Mouse (Mus musculus) bone marrow macrophage, adult 2 months (primary cell): ENCODE results near the gene Ssu72. TPM values are rescaled to one million over a fixed set of nuclear protein-coding genes. Genes with fewer than 3 reads are reported as not detected.

Source experiments
- H3K27ac ChIP-seq: 2 replicates; pipeline ENCODE4 v1.5.1; 2012; ENCODE audit warnings: low read depth, low read length; ENCODE audit not compliant: insufficient read depth
- H3K4me1 ChIP-seq: 2 replicates; pipeline ENCODE4 v1.6.1; 2012; ENCODE audit warnings: low read length; ENCODE audit not compliant: control insufficient read depth, insufficient read depth
- H3K4me3 ChIP-seq: 2 replicates; pipeline ENCODE4 v1.5.1; 2012; ENCODE audit warnings: mild to moderate bottlenecking, low read length, moderate library complexity; ENCODE audit not compliant: insufficient read depth
- CTCF ChIP-seq: IDR thresholded peaks from 2 replicates; pipeline ENCODE4 v1.5.1; 2012; ENCODE audit warnings: low read depth, mild to moderate bottlenecking, low read length, moderate library complexity
- POLR2A ChIP-seq: IDR thresholded peaks from 2 replicates; pipeline ENCODE4 v1.6.1; 2012; ENCODE audit warnings: mild to moderate bottlenecking, low read depth, low read length, borderline replicate concordance
- polyA plus RNA-seq: library from polyadenylated mRNA; stranded (reverse); fragments of >200 nt; gene quantifications from 2 replicates; pipeline ENCODE4 v1.2.4, GENCODE M21; 2012; ENCODE audit not compliant: missing spikeins, insufficient read depth, insufficient read length

The Ssu72 gene
- polyA plus RNA-seq, 1 experiment: 107 TPM

DNA sequence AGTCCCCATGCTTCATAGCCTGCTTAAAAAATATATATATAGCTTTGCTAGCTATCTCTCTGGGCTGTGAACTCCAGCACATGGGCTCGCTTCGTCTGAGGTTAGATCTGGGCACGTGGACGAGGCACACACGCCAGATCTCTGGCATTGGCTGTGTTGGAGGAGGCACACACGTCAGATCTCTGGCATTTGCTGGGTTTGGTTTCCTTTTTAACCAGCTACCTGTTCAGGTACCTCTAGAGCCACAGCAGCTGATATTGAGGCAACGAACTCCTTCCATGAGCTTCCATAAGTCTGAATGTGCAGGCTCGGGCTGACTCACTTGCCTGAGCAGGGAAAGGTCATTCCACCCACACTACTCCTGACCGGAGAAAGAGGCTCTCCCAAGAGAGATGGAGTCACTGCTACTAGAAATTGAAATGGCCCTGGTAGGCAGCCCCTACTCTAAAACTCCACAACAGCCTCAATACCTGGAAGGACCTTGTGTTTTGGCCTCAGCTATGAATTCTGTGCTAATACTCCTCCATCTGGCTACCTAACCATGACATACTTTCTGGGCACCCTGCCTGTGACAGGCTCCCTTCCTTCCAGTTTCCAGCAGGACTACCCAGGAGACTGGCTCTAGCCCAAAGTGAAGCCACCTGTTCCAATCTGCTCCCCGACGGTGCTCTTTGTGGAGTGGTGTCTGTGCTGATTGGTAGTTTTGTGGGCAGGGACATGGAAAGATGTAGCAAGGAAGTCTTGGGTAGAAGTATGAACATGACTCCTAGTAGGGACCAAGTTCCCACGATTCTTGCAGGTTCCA is 13.8 kb upstream of the Ssu72 start:
- no peak for TF ChIP-seq POLR2A
- no peak for TF ChIP-seq CTCF

GRCm38 (mm10) chr4:155692421-155692820 is 12.2 kb upstream of the Ssu72 start:
- TF ChIP-seq CTCF (no peak), POLR2A (no peak)
- Histone ChIP-seq H3K27ac (no peak overlapping the region), H3K4me3 (no peak overlapping the region), H3K4me1 (peaks cover 15% of the 10 kb centered on the region)

More for the DNA sequence above, 13.8 kb upstream of the Ssu72 start:
- no peak overlapping the region for H3K4me3 ChIP-seq
- peaks cover 3% of the 10 kb centered on the region for H3K4me1 ChIP-seq
- no peak overlapping the region for H3K27ac ChIP-seq

GRCm38 (mm10) chr4:155694111-155694481 is 10.5 kb upstream of the Ssu72 start, which contains the start of gene Fndc10:
Gene Fndc10 (plus strand): TSS chr4:155694342.
- Histone ChIP-seq H3K4me3 (peak within 1 kb of the TSS; percentile 73), H3K4me1 (peaks cover 27% of the 10 kb centered on the region), H3K27ac (peak within 1 kb of the TSS; percentile 15)
- TF ChIP-seq CTCF: no peak
- TF ChIP-seq POLR2A: no peak

DNA sequence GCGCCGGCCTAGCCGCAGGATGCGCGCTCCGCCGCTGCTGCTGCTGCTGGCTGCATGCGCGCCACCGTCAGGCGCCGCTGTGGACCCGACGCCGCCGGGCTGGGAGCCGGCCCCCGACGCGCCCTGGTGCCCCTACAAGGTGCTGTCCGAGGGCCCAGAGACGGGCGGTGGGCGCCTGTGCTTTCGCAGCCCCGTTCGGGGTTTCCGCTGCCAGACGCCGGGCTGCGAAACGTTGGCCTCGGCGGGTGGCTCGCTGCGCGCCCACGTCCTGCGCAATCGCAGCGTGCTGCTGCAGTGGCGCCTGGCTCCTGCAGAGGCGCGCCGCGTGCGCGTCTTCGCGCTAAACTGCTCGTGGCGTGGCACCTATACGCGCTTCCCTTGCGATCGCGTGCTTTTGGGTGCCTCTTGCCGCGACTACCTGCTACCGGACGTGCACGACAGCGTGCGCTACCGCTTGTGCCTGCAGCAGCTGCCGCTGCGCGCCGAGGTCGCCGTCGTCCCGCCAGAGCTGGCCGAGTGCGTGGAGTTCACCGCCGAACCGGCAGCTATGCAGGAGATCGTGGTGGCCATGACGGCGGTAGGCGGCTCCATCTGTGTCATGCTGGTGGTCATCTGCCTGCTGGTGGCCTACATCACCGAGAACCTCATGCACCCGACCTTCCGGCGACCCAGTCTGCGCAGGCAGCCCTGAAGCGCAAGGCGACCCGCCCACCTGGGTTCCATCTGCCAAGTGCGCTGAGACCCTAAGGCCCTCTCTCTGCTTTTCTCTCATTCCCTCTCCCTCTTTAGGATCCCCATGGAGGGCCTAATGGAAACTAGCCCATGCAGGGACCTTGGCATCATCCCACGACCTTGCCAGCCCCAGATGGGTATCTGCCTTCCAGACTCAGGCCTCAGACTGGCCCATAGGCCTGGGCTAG is 9.9 kb upstream of the Ssu72 start:
- TF ChIP-seq POLR2A (no peak), CTCF (no peak)

GRCm38 (mm10) chr4:155695531-155696062 is 9.0 kb upstream of the Ssu72 start:
- Histone ChIP-seq H3K4me1 (peaks cover 30% of the 10 kb centered on the region), H3K4me3 (peak overlapping the region; percentile 73), H3K27ac (no peak overlapping the region)
- no peak for TF ChIP-seq POLR2A
- no peak for TF ChIP-seq CTCF

More for the DNA sequence above, 9.9 kb upstream of the Ssu72 start:
- H3K4me1 ChIP-seq: peaks cover 30% of the 10 kb centered on the region
- peak overlapping the region; percentile 15 for H3K27ac ChIP-seq
- peak overlapping the region; percentile 73 for H3K4me3 ChIP-seq

DNA sequence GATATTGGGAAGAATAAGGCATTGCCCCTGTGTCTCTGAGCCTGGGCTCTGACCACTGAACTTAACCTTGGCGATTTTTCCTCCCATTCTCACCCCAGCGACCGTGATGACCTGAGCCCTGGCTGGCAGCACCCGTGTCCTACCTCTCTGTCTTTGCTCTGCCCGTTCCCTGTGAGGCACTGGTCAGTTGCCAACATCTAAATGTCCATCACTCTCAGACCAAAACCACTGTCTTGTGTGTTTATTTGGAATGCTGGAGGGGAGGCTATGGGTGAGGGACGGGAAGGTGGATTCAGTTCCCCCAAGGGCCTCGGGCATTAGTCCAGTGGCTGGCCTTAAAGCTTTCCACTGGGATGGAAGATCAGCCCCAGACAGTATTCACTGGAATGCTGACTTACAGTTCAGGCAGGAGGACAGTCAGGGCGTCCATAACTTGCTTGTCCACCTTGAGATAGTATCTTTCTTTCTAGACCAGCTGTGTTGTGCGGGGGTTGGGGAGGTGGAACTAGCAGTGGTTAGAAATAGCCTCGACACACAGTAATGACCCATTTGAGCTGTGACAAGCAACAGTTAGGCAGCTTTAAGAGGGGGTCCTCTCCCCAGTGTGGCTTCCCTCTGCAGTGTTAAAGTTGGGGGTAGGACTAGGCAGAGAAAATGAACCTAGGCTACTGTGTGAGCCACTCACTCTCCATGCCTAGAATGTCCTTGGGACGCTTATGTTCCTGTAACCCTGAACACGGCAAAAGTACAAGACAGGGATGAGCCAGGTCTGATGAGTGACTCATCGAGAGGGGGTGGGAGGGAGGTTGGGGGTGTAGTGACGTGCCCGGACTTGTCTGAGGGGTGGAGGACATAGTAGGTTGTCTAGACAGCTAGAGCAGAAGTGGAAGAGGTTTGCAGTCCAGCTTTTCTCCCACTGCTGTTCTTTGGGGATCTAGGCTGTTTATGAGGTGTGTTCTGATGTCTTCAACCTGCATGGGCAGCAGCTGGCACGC is 8.0 kb upstream of the Ssu72 start:
- peak overlapping the region; percentile 68 for H3K27ac ChIP-seq
- peaks cover 30% of the 10 kb centered on the region for H3K4me1 ChIP-seq
- H3K4me3 ChIP-seq: peak overlapping the region; percentile 73
- TF ChIP-seq POLR2A: no peak
- TF ChIP-seq CTCF: no peak

GRCm38 (mm10) chr4:155700425-155700824 is 4.2 kb upstream of the Ssu72 start:
- Histone ChIP-seq H3K27ac (no peak overlapping the region), H3K4me3 (no peak overlapping the region), H3K4me1 (peaks cover 34% of the 10 kb centered on the region)
- no peak for TF ChIP-seq CTCF
- no peak for TF ChIP-seq POLR2A

GRCm38 (mm10) chr4:155703425-155703929 is 1.1 kb upstream of the Ssu72 start:
- no peak overlapping the region for H3K27ac ChIP-seq
- H3K4me3 ChIP-seq: no peak overlapping the region
- TF ChIP-seq POLR2A (no peak), CTCF (no peak)
- peaks cover 23% of the 10 kb centered on the region for H3K4me1 ChIP-seq

DNA sequence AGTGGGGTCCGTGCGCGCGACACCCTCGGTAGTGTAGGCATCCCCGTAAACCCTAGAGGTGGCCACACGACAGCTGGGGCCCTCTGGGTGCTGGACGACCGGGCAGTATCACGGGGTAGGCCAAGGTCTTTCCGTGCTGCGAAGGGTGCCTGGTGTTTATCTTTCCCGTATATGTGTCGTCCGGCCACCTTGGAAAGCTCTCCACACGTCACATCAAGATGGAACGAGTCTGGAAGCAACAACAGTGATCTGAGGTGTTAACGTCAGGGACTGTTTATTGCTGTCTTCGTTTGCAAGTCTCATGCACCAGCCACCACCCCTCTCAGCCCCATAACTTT is 961 bp downstream of the Ssu72 start:
- TF ChIP-seq POLR2A (no peak), CTCF (no peak)

More for the DNA sequence above, 961 bp downstream of the Ssu72 start:
- Histone ChIP-seq H3K4me3 (peak overlapping the region; percentile 90), H3K4me1 (peaks cover 32% of the 10 kb centered on the region), H3K27ac (peak overlapping the region; percentile 96)
